Mouse (Mus musculus): Measurements from ENCODE around the gene Zic1.

- no peak for TF ChIP-seq GATA1 (IDR thresholded peaks at IDR 0.05; ENCODE audit: borderline replicate concordance, low read length)
- no peak for TF ChIP-seq FLI1 (IDR thresholded peaks at IDR 0.05; ENCODE audit: low read length)
These were observed 19.3 kb upstream of the Zic1 start for GRCm38 (mm10) chr9:91384693-91385560.

All from megakaryocyte, embryonic 14.5 days (primary cell).